Mouse (Mus musculus) bone marrow macrophage, adult 2 months (primary cell): ENCODE results near the gene Hspg2. TPM values are rescaled to one million over a fixed set of nuclear protein-coding genes. Genes with fewer than 3 reads are reported as not detected.

ENCODE experiments used
- H3K27ac ChIP-seq: 2 replicates; pipeline ENCODE4 v1.5.1; 2012; ENCODE audit warnings: low read depth, low read length; ENCODE audit not compliant: insufficient read depth
- H3K4me1 ChIP-seq: 2 replicates; pipeline ENCODE4 v1.6.1; 2012; ENCODE audit warnings: low read length; ENCODE audit not compliant: control insufficient read depth, insufficient read depth
- H3K4me3 ChIP-seq: 2 replicates; pipeline ENCODE4 v1.5.1; 2012; ENCODE audit warnings: mild to moderate bottlenecking, low read length, moderate library complexity; ENCODE audit not compliant: insufficient read depth
- CTCF ChIP-seq: IDR thresholded peaks from 2 replicates; pipeline ENCODE4 v1.5.1; 2012; ENCODE audit warnings: low read depth, mild to moderate bottlenecking, low read length, moderate library complexity
- POLR2A ChIP-seq: IDR thresholded peaks from 2 replicates; pipeline ENCODE4 v1.6.1; 2012; ENCODE audit warnings: mild to moderate bottlenecking, low read depth, low read length, borderline replicate concordance
- polyA plus RNA-seq: library from polyadenylated mRNA; stranded (reverse); fragments of >200 nt; gene quantifications from 2 replicates; pipeline ENCODE4 v1.2.4, GENCODE M21; 2012; ENCODE audit not compliant: missing spikeins, insufficient read depth, insufficient read length

Gene Hspg2
- polyA plus RNA-seq, 1 experiment = 1.9 TPM

- TF ChIP-seq POLR2A = no peak
- Histone ChIP-seq H3K27ac (no peak overlapping the region), H3K4me3 (no peak overlapping the region), H3K4me1 (no peaks in the 10 kb centered on the region)
Observed at GRCm38 (mm10) chr4:137488038-137488437, 19.5 kb downstream of the Hspg2 start.

DNA sequence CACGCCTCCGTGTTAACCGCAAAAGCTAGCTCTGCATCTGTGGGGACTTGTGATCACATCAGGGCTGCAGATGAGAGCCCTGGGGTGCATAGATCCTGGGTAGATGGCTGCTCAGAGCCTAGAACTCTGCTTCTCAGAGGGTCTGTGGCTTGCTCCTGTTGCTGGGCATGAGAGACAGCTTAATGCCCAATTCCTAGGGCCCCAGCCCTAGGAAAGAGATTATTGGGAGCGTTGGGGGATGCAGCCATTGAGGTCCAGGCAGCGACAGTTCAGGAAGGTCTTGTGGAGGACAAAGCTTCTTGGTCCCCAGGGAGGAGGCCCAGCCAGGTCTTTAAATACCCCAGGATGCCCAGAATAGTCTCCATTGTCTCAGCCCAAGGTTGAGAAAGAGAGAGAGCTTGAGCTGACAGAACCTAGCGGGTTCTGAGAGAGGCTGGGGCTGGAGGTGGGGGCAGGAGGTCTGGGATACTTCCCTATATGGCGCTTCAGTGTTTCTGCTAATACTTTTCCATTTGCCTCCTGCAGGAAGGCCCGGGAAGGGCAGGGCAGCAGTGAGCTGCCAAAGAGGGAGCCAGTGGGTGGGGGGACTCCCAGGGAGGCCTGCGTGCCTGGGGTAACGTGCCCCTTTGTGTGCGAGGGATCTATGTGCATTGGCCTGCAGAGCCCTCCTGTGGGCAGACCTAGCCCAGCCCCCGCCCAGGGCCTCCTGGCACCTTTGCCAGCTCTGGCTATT, 20.2 kb downstream of the Hspg2 start:
- Histone ChIP-seq H3K4me3 (no peak overlapping the region), H3K4me1 (no peaks in the 10 kb centered on the region), H3K27ac (no peak overlapping the region)
- TF ChIP-seq POLR2A (no peak), CTCF (no peak)

- no peak overlapping the region for H3K27ac ChIP-seq
Observed at GRCm38 (mm10) chr4:137489996-137490395, 21.4 kb downstream of the Hspg2 start.

GRCm38 (mm10) chr4:137492563-137492962, 24.0 kb downstream of the Hspg2 start:
- H3K4me1 ChIP-seq = no peaks in the 10 kb centered on the region
- no peak for TF ChIP-seq CTCF
- TF ChIP-seq POLR2A = no peak
- H3K4me3 ChIP-seq = no peak overlapping the region
- H3K27ac ChIP-seq = no peak overlapping the region

More at GRCm38 (mm10) chr4:137489996-137490395, 21.4 kb downstream of the Hspg2 start:
- TF ChIP-seq CTCF (no peak), POLR2A (no peak)
- Histone ChIP-seq H3K4me3 (no peak overlapping the region), H3K4me1 (no peaks in the 10 kb centered on the region)

DNA sequence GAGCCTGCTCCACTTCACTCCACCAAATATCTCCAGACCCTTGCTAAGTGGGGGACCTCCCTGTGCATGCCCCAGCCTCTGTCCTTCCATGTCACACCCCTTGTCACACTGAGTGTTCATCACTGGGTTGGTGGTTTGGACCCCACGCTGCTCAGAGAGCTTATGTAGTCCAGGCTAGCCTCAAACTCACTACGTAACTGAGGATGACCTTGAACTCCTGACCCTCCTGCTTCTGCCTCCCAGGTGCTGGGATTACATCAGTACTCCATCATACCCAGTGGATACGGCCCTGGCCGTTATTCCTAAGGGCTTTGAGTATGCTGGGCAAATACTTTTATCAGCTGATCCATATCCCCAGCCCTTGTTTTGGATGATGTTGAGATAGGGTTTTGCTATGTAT, 24.6 kb downstream of the Hspg2 start:
- no peaks in the 10 kb centered on the region for H3K4me1 ChIP-seq
- H3K27ac ChIP-seq = no peak overlapping the region

GRCm38 (mm10) chr4:137494751-137495500, 26.4 kb downstream of the Hspg2 start:
- Histone ChIP-seq H3K27ac (no peak overlapping the region), H3K4me1 (no peaks in the 10 kb centered on the region), H3K4me3 (no peak overlapping the region)
- TF ChIP-seq CTCF (no peak), POLR2A (no peak)

More for the DNA sequence above, 24.6 kb downstream of the Hspg2 start:
- H3K4me3 ChIP-seq = no peak overlapping the region
- no peak for TF ChIP-seq CTCF
- TF ChIP-seq POLR2A = no peak

- TF ChIP-seq CTCF (no peak), POLR2A (no peak)
- H3K4me1 ChIP-seq = no peaks in the 10 kb centered on the region
- no peak overlapping the region for H3K4me3 ChIP-seq
- H3K27ac ChIP-seq = no peak overlapping the region
Observed at GRCm38 (mm10) chr4:137495501-137496100, 27.0 kb downstream of the Hspg2 start.

- H3K27ac ChIP-seq = no peak overlapping the region
- H3K4me3 ChIP-seq = no peak overlapping the region
- no peaks in the 10 kb centered on the region for H3K4me1 ChIP-seq
- TF ChIP-seq POLR2A (no peak), CTCF (no peak)
Observed at GRCm38 (mm10) chr4:137497367-137497766, 28.8 kb downstream of the Hspg2 start.

GRCm38 (mm10) chr4:137497892-137498722, 29.5 kb downstream of the Hspg2 start:
- Histone ChIP-seq H3K4me1 (no peaks in the 10 kb centered on the region), H3K27ac (no peak overlapping the region), H3K4me3 (no peak overlapping the region)
- TF ChIP-seq CTCF (no peak), POLR2A (no peak)

- TF ChIP-seq POLR2A (no peak), CTCF (no peak)
- Histone ChIP-seq H3K27ac (no peak overlapping the region), H3K4me1 (no peaks in the 10 kb centered on the region), H3K4me3 (no peak overlapping the region)
Observed at GRCm38 (mm10) chr4:137498882-137499583, 30.5 kb downstream of the Hspg2 start.
